ENCODE assay signal across 27 mouse cellular contexts in genomic region chr3:15332063-15332462, GRCm38 (mm10). TPM values are rescaled to one million over a fixed set of nuclear protein-coding genes. Genes with fewer than 3 reads are reported as not detected.
A peak's percentile ranks its signal among the peaks of the same experiment; 100 is the strongest.
DNase-seq lines count a peak whose midpoint lies in the region; ATAC-seq lines count a peak whose summit lies in the region.
"Had no signal": no experiment of that assay in that cellular context is flagged by ENCODE, and none has a peak within 500 bp of the region (broad histone marks: within the 10 kb centered on the region; RNA-seq: fewer than 3 reads in every experiment).

Gene Gm9733, minus strand, starts transcription at chr3:15332302.

- no peak for DNase-seq in liver, embryonic 11.5 days (ENCODE audit: low spot score)
- DNase-seq in right cerebral cortex, adult 18-20 months: peak; percentile 0
- no peak for DNase-seq in right cerebral cortex, adult 2 months (ENCODE audit: low spot score in 2 of 2)
- DNase-seq in adrenal gland, adult 8-10 months: no peak
- DNase-seq in frontal cortex, adult 2 months (ENCODE audit: extremely low spot score in 1 of 2, low spot score in 1 of 2): no peak
- DNase-seq: adrenal gland, adult 2 months; adrenal gland, postnatal 36 days; cerebellum, adult 11 months; cerebellum, adult 8-10 months; cerebellum, postnatal 25 days; gastrocnemius, postnatal 14 days; heart, postnatal 10 days had no signal

- no peaks in the 10 kb centered on the region for H3K4me1 ChIP-seq in liver, embryonic 15.5 days (replicated peaks)
- no peaks in the 10 kb centered on the region for H3K4me1 ChIP-seq in liver, embryonic 11.5 days (replicated peaks; ENCODE audit: control insufficient read depth, insufficient read depth, low read length)
- H3K4me1 ChIP-seq: embryonic facial prominence, embryonic 13.5 days; forebrain, embryonic 12.5 days; heart, embryonic 10.5 days had no signal

- H3K4me2 ChIP-seq in liver, embryonic 15.5 days: no peak within 1 kb of the TSS
- H3K4me2 ChIP-seq in liver, embryonic 11.5 days: no peak within 1 kb of the TSS
- H3K4me2 ChIP-seq: embryonic facial prominence, embryonic 13.5 days; forebrain, embryonic 12.5 days had no signal

- no peak within 1 kb of the TSS for H3K4me3 ChIP-seq in liver, embryonic 15.5 days (replicated peaks)
- no peak within 1 kb of the TSS for H3K4me3 ChIP-seq in liver, embryonic 11.5 days (ENCODE audit: low read depth, low read length)
- H3K4me3 ChIP-seq: embryonic facial prominence, embryonic 13.5 days; forebrain, embryonic 12.5 days; heart, embryonic 10.5 days had no signal

- no peak within 1 kb of the TSS for H3K9ac ChIP-seq in liver, embryonic 15.5 days
- H3K9ac ChIP-seq in liver, embryonic 11.5 days (ENCODE audit: low read depth, low read length): no peak within 1 kb of the TSS
- H3K9ac ChIP-seq: embryonic facial prominence, embryonic 13.5 days; forebrain, embryonic 12.5 days had no signal

- no peak within 1 kb of the TSS for H3K27ac ChIP-seq in liver, embryonic 15.5 days (replicated peaks)
- no peak within 1 kb of the TSS for H3K27ac ChIP-seq in liver, embryonic 11.5 days (ENCODE audit: low read depth, low read length)
- H3K27ac ChIP-seq: embryonic facial prominence, embryonic 13.5 days; forebrain, embryonic 12.5 days; heart, embryonic 10.5 days had no signal

- H3K9me3 ChIP-seq in liver, embryonic 15.5 days (replicated peaks): no peaks in the 10 kb centered on the region
- no peaks in the 10 kb centered on the region for H3K9me3 ChIP-seq in liver, embryonic 11.5 days (ENCODE audit: control insufficient read depth, low read length)
- H3K9me3 ChIP-seq: forebrain, embryonic 12.5 days; heart, embryonic 10.5 days had no signal

- no peaks in the 10 kb centered on the region for H3K27me3 ChIP-seq in liver, embryonic 15.5 days
- H3K27me3 ChIP-seq in liver, embryonic 11.5 days (replicated peaks; ENCODE audit: control insufficient read depth, insufficient read depth, low read length): no peaks in the 10 kb centered on the region
- H3K27me3 ChIP-seq: embryonic facial prominence, embryonic 13.5 days; forebrain, embryonic 12.5 days had no signal

- H3K36me3 ChIP-seq in liver, embryonic 15.5 days (replicated peaks): no peaks in the 10 kb centered on the region
- H3K36me3 ChIP-seq in liver, embryonic 11.5 days (ENCODE audit: control insufficient read depth, insufficient read depth, low read length): no peaks in the 10 kb centered on the region
- H3K36me3 ChIP-seq: embryonic facial prominence, embryonic 13.5 days; forebrain, embryonic 12.5 days; heart, embryonic 10.5 days had no signal

- ATAC-seq in liver, embryonic 15.5 days (ENCODE audit: insufficient read depth): peak; percentile 62; the same call in 1 of the 2 replicates
- no peak for ATAC-seq in liver, embryonic 11.5 days (replicated peaks; ENCODE audit: low FRiP score)
- ATAC-seq in hematopoietic stem cell, adult 5-6 weeks (replicated peaks in 1 of 2; ENCODE audit: insufficient read depth in 1 of 2, low FRiP score in 2 of 2, low TSS enrichment in 1 of 2, low read depth in 1 of 2, poor library complexity in 2 of 2, severe bottlenecking in 2 of 2): peak; percentile 74 to 88; a peak in 3 of 4 replicates
- ATAC-seq in neutrophil, adult 5-6 weeks (ENCODE audit: extremely low read depth, insufficient number of reproducible peaks, low FRiP score, poor library complexity, severe bottlenecking): peak; percentile 70
- ATAC-seq: forebrain, embryonic 16.5 days; hindbrain, embryonic 16.5 days; inflammation-experienced regulatory T-cells, adult 6 months had no signal

- 63% methylated on average over 3 of the region's 3 CpGs for WGBS in liver, embryonic 15.5 days (ENCODE audit: insufficient replicate concordance)
- WGBS in liver, embryonic 11.5 days: 79% methylated on average over 3 of the region's 3 CpGs

RNA-seq across cellular contexts. Expression of gene Gm9733, which starts in this region (rescaled TPM):
- 0.60 TPM in 2 replicates for polyA plus RNA-seq in liver, embryonic 15.5 days (2015; fragmentation: Nextera tagmentation; extraction: Ambion mirVana)
- polyA plus RNA-seq in liver, embryonic 11.5 days (2014; fragmentation: Nextera tagmentation; extraction: Ambion mirVana): not detected in 2 replicates
- total RNA-seq in hematopoietic stem cell, adult 5-6 weeks (2017): not detected in 2 replicates
- 32.9 and 44.5 TPM in 2 replicates for total RNA-seq in neutrophil, adult 5-6 weeks (2017)
- not detected for total RNA-seq in adrenal gland, adult 8-10 months (2022)
- not detected in 2 replicates for polyA plus RNA-seq in frontal cortex, adult 2 months (2012; rRNA removed)
- total RNA-seq: adrenal gland, adult 2 months; adrenal gland, postnatal 36 days; ES-E14; gastrocnemius, adult 18-20 months; gastrocnemius, postnatal 14 days; heart, postnatal 10 days had no signal
- polyA plus RNA-seq: adrenal gland, adult 2 months; brain, embryonic 14.5 days; embryonic facial prominence, embryonic 13.5 days; forebrain, embryonic 12.5 days; forebrain, embryonic 16.5 days; gonadal fat pad, adult 2 months; heart, embryonic 10.5 days; heart, embryonic 14.5 days; hindbrain, embryonic 11.5 days; hindbrain, embryonic 16.5 days had no signal

Comparison
In these comparisons a context has a peak if more than half of its experiments do, and no peak if none do; other contexts are left out.
1. RNA of gene Gm9733 (total RNA-seq): 32.9 to 44.5 TPM in neutrophil, adult 5-6 weeks; not detected in adrenal gland, adult 8-10 months and not detected in hematopoietic stem cell, adult 5-6 weeks; every median in the first group is over 10 times any median in the second.
2. Peak in ATAC-seq in liver, embryonic 15.5 days; RNA of the gene not detected or under 1 TPM.
3. Peak in ATAC-seq in hematopoietic stem cell, adult 5-6 weeks; RNA of the gene not detected or under 1 TPM.